Mouse (Mus musculus) adrenal gland, adult 2 months (tissue): ENCODE data around the gene Epc2. TPM values are rescaled to one million over a fixed set of nuclear protein-coding genes. Genes with fewer than 3 reads are reported as not detected.

Source experiments
- DNase-seq: peaks from one replicate; pipeline ENCODE4 v3.0.0; 2021
- long read RNA-seq: library from polyadenylated mRNA; stranded (forward); transcript quantifications from one replicate; pipeline ENCODE4 v2.0.0, GENCODE M21; 2021
- polyA plus RNA-seq: library from polyadenylated mRNA; depleted of rRNA; stranded (reverse); fragments of >200 nt; gene quantifications from 2 replicates; pipeline ENCODE4 v1.2.3, GENCODE M21; 2012; rRNA removed
- total RNA-seq, 2 experiments: library from RNA; stranded (reverse); gene quantifications; 2 replicates each; pipeline ENCODE4 v1.2.3; 2021

Epc2 gene
- total RNA-seq, result 10 to 100 TPM; 19.3 to 22.1 TPM
- 1.7 and 2.4 TPM in 2 replicates for polyA plus RNA-seq
- long read RNA-seq, result 0 reads

GRCm38 (mm10) chr2:49450931-49451636, at the start of gene Epc2:
Gene Epc2, plus strand, starts transcription at chr2:49451486.
- peak; percentile 90 for DNase-seq

GRCm38 (mm10) chr2:49405954-49406353, 45.3 kb upstream of the Epc2 start:
- DNase-seq, result no peak

GRCm38 (mm10) chr2:49411685-49412084, 39.6 kb upstream of the Epc2 start:
- no peak for DNase-seq

- no peak for DNase-seq
These were observed 38.7 kb upstream of the Epc2 start for GRCm38 (mm10) chr2:49412576-49412975.

GRCm38 (mm10) chr2:49415868-49416267, 35.4 kb upstream of the Epc2 start:
- DNase-seq, result no peak

GRCm38 (mm10) chr2:49417018-49417604, 34.2 kb upstream of the Epc2 start:
- DNase-seq, result no peak

- no peak for DNase-seq
These were observed 30.9 kb upstream of the Epc2 start for GRCm38 (mm10) chr2:49420396-49420795.

- no peak for DNase-seq
These were observed 27.4 kb upstream of the Epc2 start for GRCm38 (mm10) chr2:49423857-49424256.

- no peak for DNase-seq
These were observed 26.5 kb upstream of the Epc2 start for GRCm38 (mm10) chr2:49424788-49425187.

GRCm38 (mm10) chr2:49426175-49426574, 25.1 kb upstream of the Epc2 start:
- no peak for DNase-seq

- no peak for DNase-seq
These were observed 20.3 kb upstream of the Epc2 start for GRCm38 (mm10) chr2:49431015-49431414.

GRCm38 (mm10) chr2:49433211-49433610, 18.1 kb upstream of the Epc2 start:
- no peak for DNase-seq

GRCm38 (mm10) chr2:49446238-49446637, 5.0 kb upstream of the Epc2 start:
- DNase-seq, result no peak

GRCm38 (mm10) chr2:49447586-49448475, 3.5 kb upstream of the Epc2 start:
- DNase-seq, result no peak

GRCm38 (mm10) chr2:49450467-49450866, 819 bp upstream of the Epc2 start:
- no peak for DNase-seq

- peak; percentile 96 for DNase-seq
These were observed 438 bp downstream of the Epc2 start for GRCm38 (mm10) chr2:49451637-49452211.

GRCm38 (mm10) chr2:49452451-49453081, 1.3 kb downstream of the Epc2 start:
- DNase-seq, result peak; percentile 76

GRCm38 (mm10) chr2:49457797-49458196, 6.5 kb downstream of the Epc2 start:
- no peak for DNase-seq

GRCm38 (mm10) chr2:49465672-49466222, 14.5 kb downstream of the Epc2 start:
- no peak for DNase-seq

GRCm38 (mm10) chr2:49467038-49467437, 15.8 kb downstream of the Epc2 start:
- no peak for DNase-seq

- DNase-seq, result no peak
These were observed 19.9 kb downstream of the Epc2 start for GRCm38 (mm10) chr2:49471188-49471587.
